Mouse (Mus musculus) brain, embryonic 14.5 days (tissue): ENCODE results near the gene Tlx1.

Experiments
- CTCF ChIP-seq: fragments of 200-500 bp; IDR thresholded peaks from 2 replicates; pipeline ENCODE4 v1.5.1; 2012; ENCODE audit warnings: inconsistent platforms, mild to moderate bottlenecking, moderate library complexity, borderline replicate concordance; ENCODE audit not compliant: insufficient read depth, insufficient read length; ENCODE audit errors: extremely low read depth
- POLR2A ChIP-seq: fragments of 200-500 bp; IDR thresholded peaks from 2 replicates; pipeline ENCODE4 v1.6.1; 2012; ENCODE audit warnings: mild to moderate bottlenecking, inconsistent platforms, borderline replicate concordance; ENCODE audit not compliant: poor library complexity, insufficient read depth, insufficient read length, severe bottlenecking; ENCODE audit errors: extremely low read depth

GRCm38 (mm10) chr19:45194651-45195050 lies 44.2 kb downstream of the Tlx1 start:
- TF ChIP-seq POLR2A (no peak), CTCF (no peak)
